Mouse (Mus musculus) 3134 (cell line): ENCODE data around the gene Smarcb1.

Experiments used
- DNase-seq: peaks from one replicate; pipeline ENCODE4 v3.0.0-alpha.2; 2011; ENCODE audit warnings: low spot score; ENCODE audit not compliant: insufficient read length; ENCODE audit errors: extremely low read depth

The Smarcb1 gene

DNA sequence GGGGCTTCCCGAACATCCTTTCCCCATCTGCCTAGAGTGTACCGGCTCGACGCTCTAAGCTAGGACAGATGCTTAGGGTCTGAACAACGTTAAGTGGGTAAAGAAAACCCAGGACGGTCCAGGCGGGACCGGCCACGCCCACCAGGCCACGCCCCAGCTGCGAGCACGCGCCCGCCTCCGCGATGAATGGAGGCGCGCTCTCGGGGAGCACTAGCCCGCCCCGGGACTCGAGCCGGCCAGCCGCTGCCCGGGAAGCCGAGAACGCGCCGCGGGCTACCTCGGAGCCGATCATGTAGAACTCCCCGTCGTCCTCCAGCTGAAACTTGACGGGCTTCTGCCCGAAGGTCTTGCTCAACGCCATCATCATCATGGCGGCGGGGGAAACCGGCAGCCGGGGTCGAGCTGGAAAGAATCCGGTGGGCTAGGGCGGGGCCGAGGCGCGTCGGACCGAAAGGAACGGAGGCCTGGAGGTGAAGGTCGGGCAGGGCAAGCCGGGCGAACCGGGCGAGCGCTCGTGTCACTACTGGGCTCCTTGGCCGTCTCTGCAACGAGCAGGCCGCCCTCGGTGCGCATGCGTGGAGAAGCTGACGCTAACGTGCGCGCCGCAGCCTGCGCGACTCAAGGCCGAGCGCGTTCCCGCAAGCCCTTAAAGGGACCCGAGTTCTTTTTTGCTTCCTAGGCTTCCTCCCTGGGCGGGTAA lies at the start of gene Smarcb1:
TSS of gene Smarcb1 (minus strand) at position 592 of the 700 bp plus-strand sequence.
- peak; percentile 94 for DNase-seq

DNA sequence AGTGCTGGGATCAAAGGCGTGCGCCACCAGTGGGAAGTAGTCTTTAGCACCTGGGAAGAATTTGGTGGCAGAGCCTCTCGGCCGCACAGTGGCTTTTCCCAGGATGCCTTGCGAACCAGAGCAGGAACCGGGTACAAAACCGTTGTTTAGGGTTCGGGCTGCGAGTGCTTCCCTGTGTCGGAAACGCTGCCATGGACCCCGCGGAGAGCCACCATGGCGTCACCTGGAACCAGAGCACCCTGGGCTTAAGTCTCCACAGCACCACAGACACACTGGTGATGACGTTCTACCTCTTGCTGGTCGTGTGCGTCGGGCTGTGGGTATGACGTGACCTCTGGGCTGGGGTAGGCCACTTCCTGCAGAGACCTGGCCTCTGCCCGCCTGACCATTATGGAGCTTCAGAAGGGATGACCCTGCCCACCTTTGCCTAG lies 33.0 kb upstream of the Smarcb1 start, which contains the start of gene Gm5134:
TSS of gene Gm5134 (plus strand) at position 134 of the 431 bp plus-strand sequence.
- no peak for DNase-seq

DNA sequence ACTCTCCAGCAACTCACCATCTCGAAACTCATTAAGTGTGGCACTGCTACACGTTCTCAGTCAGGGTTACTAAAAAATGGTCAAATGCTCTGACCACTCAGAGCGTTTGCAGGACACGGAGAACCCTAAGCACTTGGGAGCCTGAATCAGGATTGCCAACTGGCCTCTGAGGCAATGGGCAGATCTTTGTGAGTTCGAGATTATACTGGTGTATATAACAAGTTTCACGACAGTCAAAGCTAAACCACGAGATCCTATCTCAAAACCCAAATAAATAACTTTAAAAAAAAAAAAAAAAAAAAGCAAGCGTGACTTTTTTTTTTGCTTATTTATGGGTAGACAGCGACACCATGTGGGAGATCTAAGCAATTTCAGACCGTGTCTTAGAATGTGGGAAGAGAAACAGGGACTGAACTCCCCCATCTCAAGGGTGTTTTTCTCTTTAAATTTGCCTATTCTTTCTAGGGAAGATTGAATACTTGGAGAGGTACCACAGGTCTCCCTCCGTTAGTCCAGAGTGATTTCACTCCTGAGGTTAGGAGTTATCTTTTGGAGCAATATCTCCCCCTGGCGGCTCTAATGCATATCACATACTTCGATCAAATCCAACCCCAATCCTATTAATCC lies 30.1 kb upstream of the Smarcb1 start:
- peak; percentile 48 for DNase-seq

DNA sequence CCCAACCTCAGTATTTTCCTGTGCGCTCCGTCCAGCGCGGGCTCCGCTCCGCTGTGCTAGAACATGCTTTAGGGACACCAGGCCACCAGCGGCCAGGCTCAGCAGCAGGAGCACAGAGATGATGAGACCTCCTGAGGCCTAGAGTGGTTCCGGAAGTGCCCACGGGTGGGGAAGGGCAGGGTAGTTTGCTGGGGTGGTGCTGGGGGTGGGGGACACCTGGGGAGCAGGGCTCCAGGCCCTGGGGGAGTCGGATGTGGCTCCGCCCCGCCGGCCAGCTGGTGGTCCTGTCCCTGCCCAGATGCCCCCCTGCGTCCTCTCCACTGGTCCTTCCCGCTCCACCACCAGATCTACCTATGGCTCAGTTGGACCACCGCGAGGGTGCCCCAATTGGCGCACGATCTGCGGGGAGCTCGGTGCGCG lies 29.4 kb upstream of the Smarcb1 start:
- DNase-seq = no peak

DNA sequence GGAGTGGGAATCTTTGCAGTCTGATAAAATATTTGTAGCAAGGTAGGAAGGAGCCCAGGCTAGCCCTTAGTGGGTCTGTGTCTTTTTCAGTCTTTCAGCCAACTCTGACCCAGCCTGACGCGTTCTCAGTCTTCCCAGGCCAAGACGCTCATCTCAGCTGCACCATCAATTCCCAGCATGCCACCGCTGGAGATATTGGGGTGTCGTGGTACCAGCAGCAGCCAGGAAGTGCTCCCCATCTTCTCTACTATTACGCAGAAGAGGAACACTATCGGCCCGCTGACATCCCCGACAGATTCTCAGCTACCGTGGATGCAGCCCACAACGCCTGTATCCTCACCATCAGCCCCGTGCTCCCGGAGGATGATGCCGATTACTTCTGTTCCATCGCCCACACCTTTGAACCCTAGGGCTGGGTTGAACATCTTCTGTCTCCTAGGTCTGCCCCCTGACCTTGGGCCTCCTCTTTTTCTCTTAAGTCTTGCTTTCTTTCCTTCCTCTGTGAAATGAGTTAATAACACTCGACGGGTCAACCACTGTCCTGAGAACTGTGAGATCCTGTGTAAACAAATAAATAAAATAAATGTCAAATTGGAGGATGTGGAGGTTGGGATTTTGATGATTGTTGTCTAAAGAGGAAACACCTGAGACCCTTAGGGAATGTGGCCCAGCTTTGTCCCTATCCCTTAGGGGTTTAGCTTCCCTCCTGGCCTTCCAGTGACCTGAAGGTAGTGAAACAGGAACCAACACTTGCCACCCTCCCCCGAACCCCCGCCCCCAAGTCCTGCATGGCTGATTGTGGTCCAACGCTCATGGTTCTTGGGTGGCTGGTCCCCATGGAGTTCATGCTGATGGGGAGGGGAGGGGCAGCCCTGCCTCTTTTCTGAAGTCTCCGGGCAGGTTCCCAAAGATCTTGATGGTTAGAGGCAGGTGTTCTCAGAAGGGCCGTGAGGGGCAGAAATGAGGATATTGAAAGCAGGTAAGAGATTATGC lies 27.9 kb upstream of the Smarcb1 start:
- DNase-seq = no peak

DNA sequence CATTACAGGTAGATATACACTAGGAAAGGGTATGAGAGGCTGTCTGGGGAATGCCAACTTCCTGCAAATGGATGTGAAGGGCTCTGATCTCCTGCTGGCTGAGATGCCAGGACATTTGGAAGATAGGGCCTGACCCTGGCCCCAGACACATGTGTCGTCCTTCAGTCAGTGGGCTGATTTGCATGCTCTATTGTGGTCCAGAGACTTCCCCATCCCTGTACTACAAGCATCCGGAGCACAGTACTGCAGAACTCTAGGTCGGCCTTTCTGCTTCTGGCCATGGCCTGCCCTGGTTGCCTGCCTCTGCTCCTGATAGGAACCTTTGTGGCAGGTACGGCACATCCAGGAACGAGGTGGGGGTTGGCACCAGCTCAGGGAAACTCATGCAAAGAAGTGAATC lies 26.7 kb upstream of the Smarcb1 start:
- no peak for DNase-seq

DNA sequence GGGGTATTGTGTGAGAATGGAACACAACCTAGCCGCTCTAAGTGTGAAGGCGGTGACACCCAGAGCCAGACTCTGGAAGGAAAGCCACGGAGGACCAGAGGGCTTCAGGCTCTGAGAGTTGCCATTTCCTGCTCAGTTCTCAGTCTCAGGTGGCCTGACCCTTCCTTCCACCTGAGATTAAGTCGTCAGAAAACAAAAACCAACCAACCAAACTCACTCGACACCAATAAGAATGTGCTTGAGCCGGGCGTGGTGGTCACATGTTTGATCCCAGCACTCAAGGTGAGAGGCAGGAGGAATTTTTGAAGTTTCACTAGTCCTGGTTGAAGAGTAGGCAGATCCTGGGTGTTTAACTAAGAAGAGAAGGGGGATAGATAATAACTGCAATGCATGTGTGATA lies 24.5 kb upstream of the Smarcb1 start:
- no peak for DNase-seq

DNA sequence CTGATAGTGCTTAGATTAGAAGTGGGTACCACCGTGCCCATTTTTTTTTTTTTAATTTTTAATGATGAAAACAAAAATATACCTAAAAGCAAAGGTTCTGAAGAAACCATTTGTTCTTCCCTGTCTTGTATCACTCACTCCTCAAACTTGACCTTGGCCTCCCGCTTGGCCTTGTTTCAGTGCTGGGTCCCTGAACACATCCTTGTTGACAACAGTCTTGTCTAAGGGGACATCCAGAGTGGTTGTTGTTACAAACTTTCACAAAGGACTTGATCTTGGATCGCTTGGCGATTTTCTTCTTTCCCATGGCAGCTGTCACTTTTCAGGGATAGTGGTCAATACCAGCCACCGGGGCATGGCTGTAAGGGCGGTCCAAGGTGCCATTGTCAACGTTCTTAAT lies 23.8 kb upstream of the Smarcb1 start:
- DNase-seq = no peak

DNA sequence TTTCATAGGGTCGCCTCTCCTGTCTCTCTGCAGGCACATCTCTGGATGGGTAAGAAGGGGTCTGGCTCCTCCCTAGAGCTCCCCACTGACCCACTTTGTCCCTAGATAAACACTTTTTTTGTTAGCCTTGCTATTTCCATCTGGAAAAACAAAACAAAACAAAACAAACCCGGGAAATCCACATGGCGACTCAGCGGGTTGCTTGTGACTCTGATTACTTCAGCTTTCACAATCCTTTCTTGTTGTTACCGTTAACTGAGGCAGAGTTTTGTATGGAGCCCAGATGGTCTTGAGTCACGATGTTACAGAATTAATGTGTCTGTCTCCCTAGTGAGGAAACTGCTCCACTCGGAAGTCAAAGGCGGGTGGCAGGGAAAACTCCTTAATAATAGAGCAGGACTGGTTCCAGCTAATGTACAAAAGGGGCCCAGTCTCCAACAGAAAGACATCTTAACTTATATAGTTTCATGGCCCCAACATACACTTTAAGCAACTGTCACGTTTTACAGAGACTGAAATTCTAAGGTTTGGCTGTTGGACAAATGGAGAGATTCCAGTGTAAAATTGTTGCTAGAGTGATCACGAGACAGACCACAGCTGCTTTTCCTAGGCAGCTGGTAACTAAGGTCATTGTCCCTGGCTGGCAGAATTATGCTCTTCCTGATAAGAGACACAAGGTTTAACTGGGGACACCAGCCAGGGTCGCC lies 22.8 kb upstream of the Smarcb1 start:
- no peak for DNase-seq

DNA sequence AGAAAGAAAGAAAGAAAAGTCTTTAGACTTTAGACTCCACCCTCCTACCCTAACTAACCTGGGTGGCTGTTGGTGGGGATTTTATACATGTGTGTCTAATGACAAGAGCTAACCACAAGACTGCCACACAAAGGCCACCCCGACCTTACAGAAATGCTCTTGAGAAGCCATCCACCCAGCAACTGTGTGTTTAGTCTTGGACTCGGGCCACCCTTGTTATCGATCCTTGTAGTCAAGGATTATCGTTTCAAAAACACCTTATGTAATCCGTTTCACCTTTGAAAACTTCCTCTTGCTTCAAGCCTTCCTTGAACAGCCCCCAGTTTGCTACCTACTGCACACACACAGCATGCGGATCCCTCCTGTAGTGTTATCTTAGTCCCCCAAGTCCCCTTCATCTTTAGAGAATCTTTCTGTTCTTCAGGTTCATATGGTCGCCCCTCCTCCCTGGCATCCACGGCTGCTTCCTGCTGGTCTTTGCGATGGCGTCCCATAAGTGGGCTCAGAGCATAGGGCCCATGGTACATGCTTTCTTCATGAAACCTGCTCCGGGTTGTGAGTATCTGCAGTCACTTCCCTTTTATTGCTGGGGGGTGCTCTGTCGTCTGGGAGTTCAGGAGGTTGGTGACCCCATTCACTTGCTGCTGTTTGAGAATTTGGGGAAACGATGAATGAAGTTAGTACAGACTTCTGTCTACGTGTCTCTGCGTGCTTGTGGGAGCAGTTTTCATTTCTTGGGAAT lies 21.5 kb upstream of the Smarcb1 start, which contains the start of gene Vpreb3:
TSS of gene Vpreb3 (plus strand) at position 322 of the 742 bp plus-strand sequence.
- DNase-seq = no peak

DNA sequence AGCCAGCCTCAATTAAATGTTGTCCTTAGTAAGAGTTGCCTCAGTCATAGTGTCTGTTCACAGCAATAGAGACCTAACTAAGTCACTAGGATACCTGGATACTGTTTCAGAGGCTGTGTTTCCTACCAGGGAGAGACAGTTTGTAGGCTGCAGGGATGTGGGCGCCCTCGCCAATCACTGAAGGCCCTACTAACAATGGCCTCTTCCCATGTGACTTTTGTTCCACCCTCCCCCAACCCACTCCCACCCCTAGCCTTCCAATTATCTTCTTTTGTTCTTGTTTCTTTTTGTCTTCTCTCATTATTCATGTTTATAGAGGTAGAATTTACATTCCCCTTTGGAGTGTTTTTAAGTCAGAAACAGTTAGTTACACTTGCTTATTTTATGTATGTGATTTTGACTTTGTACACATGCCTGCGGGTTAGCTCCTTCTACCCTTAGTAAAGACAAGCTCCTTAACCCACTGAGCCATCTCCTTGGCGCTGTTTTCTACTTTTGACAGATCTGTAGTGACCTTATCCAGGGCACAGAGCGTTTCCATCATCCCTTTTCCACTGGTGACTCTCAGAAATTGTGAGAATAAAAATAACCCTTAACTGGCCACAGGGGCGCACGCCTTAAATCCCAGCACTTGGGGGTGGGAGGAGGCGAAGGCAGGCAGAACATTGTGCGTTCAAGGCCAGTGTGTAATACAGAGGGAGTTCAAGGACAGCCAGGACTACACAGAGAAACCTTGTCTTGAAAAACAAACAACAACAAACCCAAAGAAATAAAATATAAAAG lies 19.8 kb upstream of the Smarcb1 start:
- DNase-seq = no peak

DNA sequence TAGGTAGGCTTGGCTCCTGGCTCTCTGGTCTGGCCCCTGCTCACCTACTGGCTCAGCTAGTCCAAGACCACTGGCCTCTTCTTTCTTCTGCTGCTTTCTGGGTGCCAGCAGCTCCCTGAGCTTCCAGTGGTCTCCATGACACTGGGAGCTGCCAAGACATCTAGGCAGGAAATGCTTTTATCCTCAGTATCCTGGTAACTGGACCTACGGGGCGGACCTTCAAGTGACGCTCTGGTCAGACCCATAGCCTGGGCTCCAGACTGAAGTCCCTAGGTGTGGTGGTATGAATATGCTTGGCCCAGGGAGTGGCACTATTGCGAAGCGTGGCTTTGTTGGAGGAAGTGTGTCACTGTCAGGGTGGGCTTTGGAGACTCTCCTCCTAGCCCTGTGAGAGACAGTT lies 19.1 kb upstream of the Smarcb1 start, which contains the start of gene Gm867:
TSS of gene Gm867 (minus strand) at position 153 of the 400 bp plus-strand sequence.
- no peak for DNase-seq

DNA sequence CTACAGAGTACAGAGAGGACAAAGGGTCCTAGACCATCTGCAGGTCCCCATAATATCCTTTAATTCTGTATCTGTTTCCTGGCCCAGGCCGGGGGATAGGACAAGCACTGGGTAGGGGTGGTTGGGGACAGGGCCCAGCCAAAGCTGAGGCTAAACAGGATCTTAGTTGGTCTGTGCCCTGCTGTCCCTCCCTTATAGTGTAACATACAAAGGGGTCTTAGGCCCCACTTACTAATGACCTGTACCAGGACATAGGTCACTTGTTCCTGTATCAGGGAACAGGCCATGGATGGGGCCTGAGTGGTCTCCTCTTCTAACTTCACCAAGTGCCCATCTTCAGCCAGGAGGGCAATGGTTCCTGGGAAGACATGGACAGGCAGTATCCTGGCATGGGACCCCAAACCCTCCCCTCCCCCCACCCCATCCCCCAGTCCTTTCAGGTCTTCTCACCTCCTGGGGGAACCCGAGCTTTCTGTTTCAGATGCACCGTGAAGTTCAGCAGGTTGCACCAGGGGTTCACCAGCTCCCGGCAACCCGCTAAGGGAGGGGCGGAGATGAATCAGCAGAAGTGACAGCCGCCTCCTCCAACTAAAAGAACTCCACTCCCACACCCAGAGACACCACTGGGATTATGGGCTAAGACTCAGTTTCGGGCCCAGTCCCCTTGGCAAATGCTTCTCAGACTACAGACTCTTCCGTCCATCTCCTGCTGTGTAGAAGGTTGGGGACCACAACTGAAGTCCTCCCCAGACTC lies 18.2 kb upstream of the Smarcb1 start:
- no peak for DNase-seq

DNA sequence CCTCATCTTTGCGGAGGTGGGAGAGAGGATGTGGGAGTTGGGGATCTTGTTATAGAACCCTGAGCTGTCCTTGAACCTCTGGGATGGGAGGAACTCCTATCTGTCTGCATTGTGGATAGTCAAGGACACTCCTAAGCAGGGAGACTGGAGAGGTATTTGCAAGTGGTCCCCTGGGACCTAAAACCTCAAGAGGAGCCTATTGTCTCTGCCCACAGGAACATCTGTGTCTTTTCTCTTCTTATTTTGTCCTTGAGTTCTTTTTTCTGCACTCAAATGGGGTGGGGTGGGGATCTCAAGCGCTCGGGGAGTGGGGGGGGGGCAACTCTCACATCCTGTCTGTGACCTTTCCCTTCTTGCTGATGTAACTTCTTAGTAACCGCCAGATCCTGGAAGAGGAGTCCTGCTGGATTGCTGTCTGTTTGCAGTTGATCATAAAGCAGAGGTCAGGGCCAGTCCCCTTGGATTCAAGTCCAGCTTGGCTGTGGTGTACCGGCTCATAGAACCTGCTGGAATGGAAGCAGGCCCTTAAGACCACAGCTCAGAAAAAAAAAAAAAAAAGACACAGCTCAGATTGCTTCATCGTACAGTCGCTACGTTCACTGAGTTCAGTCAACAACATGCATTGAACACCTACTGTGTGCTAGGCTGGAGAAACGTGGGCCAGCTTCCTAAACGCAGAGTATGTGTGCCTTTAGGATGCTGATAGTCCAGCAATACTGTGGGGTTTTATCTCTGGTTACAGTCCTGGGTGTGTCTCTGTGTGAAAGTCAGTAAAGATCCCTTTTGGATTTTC lies 16.6 kb upstream of the Smarcb1 start:
- DNase-seq = no peak

DNA sequence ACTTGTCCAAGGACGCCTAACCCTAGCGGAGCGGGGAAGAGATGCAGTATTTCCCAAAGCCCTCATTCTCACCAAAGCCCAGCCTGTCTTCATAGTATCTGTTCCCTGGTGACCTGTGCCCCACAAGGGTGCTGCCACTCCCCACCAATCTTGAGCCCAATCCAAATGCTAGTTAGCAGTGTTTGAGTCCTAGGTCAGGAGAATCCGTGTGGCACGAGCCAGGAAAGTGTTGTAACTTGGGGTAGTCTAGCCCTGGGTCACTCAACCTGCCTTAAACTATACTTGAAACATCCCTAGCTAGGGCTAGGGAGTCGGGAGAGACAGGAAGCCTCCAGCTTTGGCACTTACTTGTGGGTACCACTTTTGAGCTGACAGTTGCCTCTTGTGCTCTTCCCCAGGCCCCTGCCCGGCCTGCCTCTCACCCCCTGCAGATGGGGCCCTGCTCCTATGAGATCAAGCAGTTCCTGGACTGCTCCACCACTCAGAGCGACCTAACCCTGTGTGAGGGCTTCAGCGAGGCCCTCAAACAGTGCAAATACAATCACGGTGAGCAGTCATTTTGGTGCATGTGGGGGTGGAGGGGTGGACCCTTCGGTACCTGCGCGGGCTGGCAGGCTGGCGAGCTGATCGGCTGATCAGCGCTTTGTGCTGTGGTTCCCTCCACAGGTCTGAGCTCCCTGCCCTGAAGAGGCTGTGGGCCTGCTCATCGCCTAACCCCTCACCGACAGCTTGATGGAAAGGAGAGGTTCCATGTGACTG lies 15.7 kb upstream of the Smarcb1 start:
- no peak for DNase-seq

DNA sequence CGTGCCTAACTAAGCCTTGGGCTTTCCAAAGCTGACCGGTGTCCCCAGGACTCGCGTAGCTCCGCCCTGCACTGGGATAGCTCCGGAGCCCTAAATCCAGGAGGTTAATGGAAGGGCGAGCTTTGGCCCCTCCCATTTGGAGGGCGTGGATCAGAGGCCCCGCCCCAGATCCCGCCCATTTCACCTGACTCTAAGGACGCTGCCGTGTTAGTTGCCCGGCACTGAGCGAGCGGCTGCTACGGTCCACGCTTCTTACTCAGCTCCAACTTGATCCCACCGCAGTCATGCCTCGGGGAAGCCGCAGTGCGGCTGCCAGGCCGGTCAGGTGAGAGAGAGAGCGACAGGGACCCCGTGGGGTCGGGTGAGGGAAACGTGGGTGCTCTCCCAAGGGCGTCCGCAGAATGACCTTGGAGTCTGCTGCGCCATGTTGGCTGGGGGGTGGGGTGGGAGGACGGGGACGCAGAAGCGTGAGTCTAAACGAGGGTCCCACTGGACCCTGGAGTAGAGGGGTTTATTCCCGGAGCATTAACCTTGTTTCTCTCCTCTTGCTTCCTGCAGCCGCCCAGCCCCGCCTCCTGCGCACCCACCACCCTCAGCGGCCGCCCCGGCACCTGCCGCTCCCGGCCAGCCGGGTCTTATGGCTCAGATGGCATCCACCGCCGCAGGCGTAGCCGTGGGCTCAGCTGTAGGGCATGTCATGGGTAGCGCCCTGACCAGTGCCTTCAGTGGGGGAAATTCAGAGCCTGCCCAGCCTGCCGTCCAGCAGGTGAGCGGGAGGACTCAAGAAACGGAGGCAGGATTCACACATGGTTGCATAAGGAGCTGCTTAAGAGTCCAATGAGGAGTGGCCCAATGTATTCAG lies 14.5 kb upstream of the Smarcb1 start, which contains the start of gene Mmp11:
TSS of gene Mmp11 (minus strand) at position 817 of the 862 bp plus-strand sequence.
- no peak for DNase-seq
